Mouse (Mus musculus): ENCODE measurements around the gene Prpf38b. TPM values are rescaled to one million over a fixed set of nuclear protein-coding genes. Genes with fewer than 3 reads are reported as not detected.

Prpf38b gene
- polyA plus RNA-seq, 1 experiment from 2014 or later: 54.4 TPM

DNA sequence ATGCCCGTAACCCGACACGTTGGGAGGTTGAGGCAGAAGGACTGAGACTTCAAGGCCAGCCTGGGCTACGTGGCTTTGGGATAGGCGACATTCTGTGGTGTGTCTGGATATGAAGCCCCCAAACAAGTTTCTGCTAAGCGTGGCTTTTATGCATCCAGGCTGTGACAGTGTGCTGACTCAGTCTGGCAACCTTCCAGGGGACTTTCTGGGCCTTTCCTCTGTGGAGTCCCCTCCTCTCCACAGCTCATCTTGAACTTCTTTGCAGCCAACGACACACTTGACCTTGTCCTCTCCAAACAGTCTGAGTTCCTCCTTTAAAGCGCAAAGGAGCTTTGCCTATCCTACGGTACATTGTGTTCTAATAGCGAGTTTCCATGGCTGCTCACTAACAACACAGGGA is 55.7 kb downstream of the Prpf38b start:
- H3K36me3 ChIP-seq: no peaks in the 10 kb centered on the region
- H3K9ac ChIP-seq: no peak overlapping the region
- no peaks in the 10 kb centered on the region for H3K9me3 ChIP-seq
- 67% methylated on average over 10 of the region's 10 CpGs for WGBS
- H3K27me3 ChIP-seq: no peaks in the 10 kb centered on the region
- no peak overlapping the region for H3K4me3 ChIP-seq
- peaks cover 34% of the 10 kb centered on the region for H3K4me1 ChIP-seq (replicated peaks)
- ATAC-seq (ENCODE audit: low FRiP score, low read depth): no peak; the same call in 1 of the 2 replicates
- H3K27ac ChIP-seq (replicated peaks): peak overlapping the region; percentile 44; the same call in 1 of the 2 replicates
- H3K4me2 ChIP-seq: no peak overlapping the region

DNA sequence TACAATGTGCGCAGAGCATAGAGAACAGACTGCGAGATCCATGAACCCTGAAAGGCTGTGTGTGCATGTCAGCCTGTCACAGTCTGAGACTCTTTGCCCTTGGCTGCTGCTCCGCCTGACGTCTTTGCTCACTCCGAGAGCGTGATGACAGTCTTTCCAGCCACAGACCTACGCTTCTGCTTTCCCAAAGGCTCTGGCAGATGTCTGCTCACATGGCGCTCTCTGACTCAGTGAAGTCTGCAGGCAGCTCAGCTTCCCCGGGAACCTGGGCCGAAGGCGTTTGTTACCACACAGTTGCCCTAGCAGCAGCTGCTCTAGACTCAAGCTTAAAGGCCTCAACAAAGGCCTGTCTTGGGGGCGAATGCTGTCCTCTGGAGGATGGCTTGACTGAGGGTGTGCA is 56.2 kb downstream of the Prpf38b start:
- H3K4me2 ChIP-seq: 0 out of 2 replicates have a peak overlapping the region, but pooled peaks have one; percentile 10
- H3K36me3 ChIP-seq: no peaks in the 10 kb centered on the region
- WGBS: 32% methylated on average over 12 of the region's 12 CpGs
- H3K9me3 ChIP-seq: no peaks in the 10 kb centered on the region
- H3K4me3 ChIP-seq: no peak overlapping the region
- H3K4me1 ChIP-seq (replicated peaks): peaks cover 34% of the 10 kb centered on the region
- H3K27ac ChIP-seq (replicated peaks): peak overlapping the region; percentile 44; the same call in 1 of the 2 replicates
- ATAC-seq (ENCODE audit: low FRiP score, low read depth): peak; percentile 23; the same call in 1 of the 2 replicates
- no peak overlapping the region for H3K9ac ChIP-seq
- H3K27me3 ChIP-seq: no peaks in the 10 kb centered on the region

DNA sequence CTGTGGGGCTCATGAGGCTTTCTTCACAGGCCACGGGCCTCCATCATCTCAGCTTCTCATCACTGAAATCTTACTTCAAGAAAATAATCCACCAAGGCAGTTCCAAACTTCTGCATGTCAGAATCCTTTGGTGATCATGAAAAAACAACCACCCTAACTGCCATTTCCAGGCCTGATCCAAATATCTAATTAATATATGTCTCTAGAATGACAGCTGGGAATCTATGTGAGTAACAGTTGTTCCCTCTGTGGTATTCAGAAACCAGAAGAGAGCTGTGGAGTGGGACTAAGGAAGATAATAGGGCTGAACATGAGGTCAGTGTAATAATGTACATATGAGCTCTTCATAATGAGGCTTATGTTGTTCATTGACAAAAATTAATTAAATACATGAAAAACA is 58.3 kb downstream of the Prpf38b start:
- H3K27ac ChIP-seq (replicated peaks): no peak overlapping the region
- H3K27me3 ChIP-seq: no peaks in the 10 kb centered on the region
- no peak overlapping the region for H3K4me2 ChIP-seq
- ATAC-seq (ENCODE audit: low FRiP score, low read depth): no peak
- H3K9me3 ChIP-seq: no peaks in the 10 kb centered on the region
- WGBS: 76% methylated on average over 1 of the region's 1 CpGs
- H3K36me3 ChIP-seq: no peaks in the 10 kb centered on the region
- H3K9ac ChIP-seq: no peak overlapping the region
- peaks cover 30% of the 10 kb centered on the region for H3K4me1 ChIP-seq (replicated peaks)
- no peak overlapping the region for H3K4me3 ChIP-seq

Other genes starting within 250 kb of the Prpf38b start
- gene Gpsm2, start 189.4 kb downstream of the Prpf38b start, polyA plus RNA-seq (2015; fragmentation: Nextera tagmentation; extraction: Ambion mirVana): 20.2 and 22.6 TPM in 2 replicates
- not detected in 2 replicates for gene Aknad1, start 172.1 kb downstream of the Prpf38b start, polyA plus RNA-seq (2015; fragmentation: Nextera tagmentation; extraction: Ambion mirVana)
- 14.5 and 15.5 TPM in 2 replicates for gene Stxbp3, start 71.2 kb downstream of the Prpf38b start, polyA plus RNA-seq (2015; fragmentation: Nextera tagmentation; extraction: Ambion mirVana)
- gene Fndc7, start 21.7 kb downstream of the Prpf38b start, polyA plus RNA-seq (2015; fragmentation: Nextera tagmentation; extraction: Ambion mirVana): 0.05 TPM in 1 of 2 replicates, not detected in the other
- gene Henmt1, start 28.1 kb upstream of the Prpf38b start, polyA plus RNA-seq (2015; fragmentation: Nextera tagmentation; extraction: Ambion mirVana): 2.3 and 2.5 TPM in 2 replicates
- gene Gm9857, start 28.7 kb upstream of the Prpf38b start, polyA plus RNA-seq (2015; fragmentation: Nextera tagmentation; extraction: Ambion mirVana): 0.66 TPM in 1 of 2 replicates, not detected in the other
- 25.1 and 25.6 TPM in 2 replicates for gene Fam102b, start 115.9 kb upstream of the Prpf38b start, polyA plus RNA-seq (2015; fragmentation: Nextera tagmentation; extraction: Ambion mirVana)
- not detected in 2 replicates for gene Slc25a54, start 168.7 kb upstream of the Prpf38b start, polyA plus RNA-seq (2015; fragmentation: Nextera tagmentation; extraction: Ambion mirVana)
- gene Slc25a24, start 211.4 kb upstream of the Prpf38b start, polyA plus RNA-seq (2015; fragmentation: Nextera tagmentation; extraction: Ambion mirVana): 5.1 and 5.4 TPM in 2 replicates